Mouse (Mus musculus) neural tube, embryonic 11.5 days (tissue): ENCODE measurements around the gene Apon. TPM values are rescaled to one million over a fixed set of nuclear protein-coding genes. Genes with fewer than 3 reads are reported as not detected.
"Not testable (repeated sequence)": the region's sequence is repeated elsewhere in the genome, so short reads cannot be mapped to it uniquely, and the experiment has no call there.

Source experiments
- ATAC-seq: fragments of 200-750 bp; cut with Nextera tagmentation; 2 replicates; pipeline ENCODE4 v1.8.0; 2017; ENCODE audit warnings: moderate number of reproducible peaks, mild to moderate bottlenecking, moderate TSS enrichment, moderate library complexity; ENCODE audit not compliant: insufficient read depth, low FRiP score, low TSS enrichment
- DNase-seq: peaks from one replicate; pipeline ENCODE4 v3.0.0-alpha.2; 2015; ENCODE audit warnings: low spot score
- H3K27ac ChIP-seq: fragments of 300-500 bp; sonication (generic); 2 replicates; pipeline ENCODE4 v1.5.1; 2014; ENCODE audit warnings: low read depth, mild to moderate bottlenecking, low read length
- H3K27me3 ChIP-seq: fragments of 300-500 bp; sonication (generic); 2 replicates; pipeline ENCODE4 v1.6.1; 2014; ENCODE audit warnings: mild to moderate bottlenecking, low read length, mixed read lengths; ENCODE audit not compliant: control insufficient read depth, insufficient read depth
- H3K36me3 ChIP-seq: fragments of 300-500 bp; sonication (generic); 2 replicates; pipeline ENCODE4 v1.6.1; 2014; ENCODE audit warnings: mild to moderate bottlenecking, low read length, moderate library complexity, mixed read lengths; ENCODE audit not compliant: control insufficient read depth, insufficient read depth
- H3K4me1 ChIP-seq: fragments of 300-500 bp; sonication (generic); 2 replicates; pipeline ENCODE4 v1.6.1; 2014; ENCODE audit warnings: low read length, mixed read lengths; ENCODE audit not compliant: control insufficient read depth, insufficient read depth
- H3K4me2 ChIP-seq: fragments of 300-500 bp; sonication (generic); 2 replicates; pipeline ENCODE4 v1.6.1; 2014; ENCODE audit warnings: low read depth, mild to moderate bottlenecking, moderate library complexity
- H3K4me3 ChIP-seq: fragments of 300-500 bp; sonication (generic); 2 replicates; pipeline ENCODE4 v1.5.1; 2014; ENCODE audit warnings: low read depth, low read length
- H3K9ac ChIP-seq: fragments of 300-500 bp; sonication (generic); 2 replicates; pipeline ENCODE4 v1.6.1; 2014; ENCODE audit warnings: mild to moderate bottlenecking, low read length
- H3K9me3 ChIP-seq: fragments of 300-500 bp; sonication (generic); 2 replicates; pipeline ENCODE4 v1.6.1; 2016; ENCODE audit warnings: low read length; ENCODE audit not compliant: control insufficient read depth
- whole genome bisulfite sequencing: fragments of 180-500 bp; shearing (Covaris S2); extraction: QIAGEN DNeasy Blood & Tissue Kit; methylation state at CpG from one replicate; pipeline ENCODE4 v1.1.7; 2014; 5-methylcytosine and 5-hydroxymethylcytosine counted together
- polyA plus RNA-seq: library from polyadenylated mRNA; unstranded; fragments of >200 nt; fragmentation: Nextera tagmentation; extraction: Ambion mirVana; gene quantifications from 2 replicates; pipeline ENCODE4 v1.2.1, GENCODE M21; 2014

Gene Apon
- polyA plus RNA-seq, 1 experiment from 2014 or later, result 0.99 TPM

- ATAC-seq, result peak; percentile 35; the same call in 1 of the 2 replicates
- Histone ChIP-seq H3K27ac (no peak overlapping the region), H3K9ac (no peak overlapping the region), H3K9me3 (no peaks in the 10 kb centered on the region), H3K4me3 (peak overlapping the region; percentile 20), H3K4me2 (peak overlapping the region; percentile 41), H3K27me3 (0 out of 2 replicates have a peak, but pooled peaks cover 5% of the 10 kb centered on the region), H3K36me3 (no peaks in the 10 kb centered on the region), H3K4me1 (peaks cover 7% of the 10 kb centered on the region)
- peak; percentile 60 for DNase-seq
- WGBS, result 3% methylated on average over 18 of the region's 18 CpGs
Measured at GRCm38 (mm10) chr10:128212871-128213323, 41.0 kb upstream of the Apon start.

- H3K4me2 ChIP-seq, H3K27ac ChIP-seq, DNase-seq, H3K36me3 ChIP-seq, H3K9ac ChIP-seq, H3K4me1 ChIP-seq, ATAC-seq, H3K4me3 ChIP-seq, H3K9me3 ChIP-seq, H3K27me3 ChIP-seq: not testable (repeated sequence)
- WGBS, result 91% methylated on average over 4 of the region's 4 CpGs
Measured at GRCm38 (mm10) chr10:128214112-128214511, 39.8 kb upstream of the Apon start.

- no peak overlapping the region for H3K9ac ChIP-seq
- H3K4me1 ChIP-seq, result peaks cover 7% of the 10 kb centered on the region
- WGBS, result 88% methylated on average over 5 of the region's 5 CpGs
- no peaks in the 10 kb centered on the region for H3K9me3 ChIP-seq
- no peak overlapping the region for H3K27ac ChIP-seq
- H3K36me3 ChIP-seq, result no peaks in the 10 kb centered on the region
- no peak for ATAC-seq
- no peak for DNase-seq
- H3K4me2 ChIP-seq, result no peak overlapping the region
- 0 out of 2 replicates have a peak, but pooled peaks cover 5% of the 10 kb centered on the region for H3K27me3 ChIP-seq
- H3K4me3 ChIP-seq, result no peak overlapping the region
Measured at GRCm38 (mm10) chr10:128214981-128215380, 38.9 kb upstream of the Apon start.

GRCm38 (mm10) chr10:128218387-128219117, 35.3 kb upstream of the Apon start:
- Histone ChIP-seq H3K9ac (no peak overlapping the region), H3K9me3 (no peaks in the 10 kb centered on the region), H3K4me2 (no peak overlapping the region), H3K36me3 (no peaks in the 10 kb centered on the region), H3K4me1 (no peaks in the 10 kb centered on the region), H3K4me3 (no peak overlapping the region), H3K27ac (no peak overlapping the region), H3K27me3 (0 out of 2 replicates have a peak, but pooled peaks cover 2% of the 10 kb centered on the region)
- no peak for ATAC-seq
- WGBS, result 95% methylated on average over 18 of the region's 18 CpGs
- DNase-seq, result no peak

- Histone ChIP-seq H3K27ac (no peak overlapping the region), H3K4me2 (no peak overlapping the region), H3K36me3 (no peaks in the 10 kb centered on the region), H3K4me1 (no peaks in the 10 kb centered on the region), H3K4me3 (no peak overlapping the region), H3K9ac (0 out of 2 replicates have a peak overlapping the region, but pooled peaks have one; percentile 22), H3K27me3 (no peaks in the 10 kb centered on the region), H3K9me3 (no peaks in the 10 kb centered on the region)
- DNase-seq (no peak), ATAC-seq (no peak)
- WGBS, result 58% methylated on average over 16 of the region's 16 CpGs
Measured at GRCm38 (mm10) chr10:128221533-128222286, 32.2 kb upstream of the Apon start.

GRCm38 (mm10) chr10:128225064-128225463, 28.8 kb upstream of the Apon start:
- no peaks in the 10 kb centered on the region for H3K9me3 ChIP-seq
- no peaks in the 10 kb centered on the region for H3K4me1 ChIP-seq
- no peak overlapping the region for H3K4me3 ChIP-seq
- DNase-seq (no peak), ATAC-seq (no peak)
- no peak overlapping the region for H3K9ac ChIP-seq
- WGBS, result 52% methylated on average over 5 of the region's 5 CpGs
- 0 out of 2 replicates have a peak overlapping the region, but pooled peaks have one; percentile 20 for H3K27ac ChIP-seq
- H3K36me3 ChIP-seq, result no peaks in the 10 kb centered on the region
- H3K27me3 ChIP-seq, result no peaks in the 10 kb centered on the region
- no peak overlapping the region for H3K4me2 ChIP-seq

GRCm38 (mm10) chr10:128225538-128225937, 28.4 kb upstream of the Apon start, which contains the start of gene Mip:
Mip (plus strand) TSS chr10:128225838.
- H3K9ac ChIP-seq, result no peak within 1 kb of the TSS
- H3K4me1 ChIP-seq, result no peaks in the 10 kb centered on the region
- no peaks in the 10 kb centered on the region for H3K36me3 ChIP-seq
- H3K4me2 ChIP-seq, result no peak within 1 kb of the TSS
- H3K4me3 ChIP-seq, result no peak within 1 kb of the TSS
- ATAC-seq, result no peak
- DNase-seq, result no peak
- 38% methylated on average over 4 of the region's 4 CpGs for WGBS
- 0 out of 2 replicates have a peak within 1 kb of the TSS, but pooled peaks have one; percentile 20 for H3K27ac ChIP-seq
- H3K27me3 ChIP-seq, result no peaks in the 10 kb centered on the region
- no peaks in the 10 kb centered on the region for H3K9me3 ChIP-seq

GRCm38 (mm10) chr10:128227592-128227991, 26.3 kb upstream of the Apon start:
- Histone ChIP-seq H3K27me3 (no peaks in the 10 kb centered on the region), H3K4me3 (no peak overlapping the region)
- WGBS, result 87% methylated on average over 9 of the region's 9 CpGs

More at GRCm38 (mm10) chr10:128227592-128227991, 26.3 kb upstream of the Apon start:
- H3K27ac ChIP-seq, result no peak overlapping the region
- peaks cover 5% of the 10 kb centered on the region; the same call in 1 of the 2 replicates for H3K4me1 ChIP-seq
- no peak overlapping the region for H3K9ac ChIP-seq
- H3K9me3 ChIP-seq, result no peaks in the 10 kb centered on the region
- DNase-seq, result no peak
- H3K36me3 ChIP-seq, result no peaks in the 10 kb centered on the region
- H3K4me2 ChIP-seq, result no peak overlapping the region
- no peak for ATAC-seq
